Mouse (Mus musculus): ENCODE results near the gene Sestd1. TPM values are rescaled to one million over a fixed set of nuclear protein-coding genes. Genes with fewer than 3 reads are reported as not detected.

Gene Sestd1
- polyA plus RNA-seq, 1 experiment from 2014 or later, result 52.2 TPM

DNA sequence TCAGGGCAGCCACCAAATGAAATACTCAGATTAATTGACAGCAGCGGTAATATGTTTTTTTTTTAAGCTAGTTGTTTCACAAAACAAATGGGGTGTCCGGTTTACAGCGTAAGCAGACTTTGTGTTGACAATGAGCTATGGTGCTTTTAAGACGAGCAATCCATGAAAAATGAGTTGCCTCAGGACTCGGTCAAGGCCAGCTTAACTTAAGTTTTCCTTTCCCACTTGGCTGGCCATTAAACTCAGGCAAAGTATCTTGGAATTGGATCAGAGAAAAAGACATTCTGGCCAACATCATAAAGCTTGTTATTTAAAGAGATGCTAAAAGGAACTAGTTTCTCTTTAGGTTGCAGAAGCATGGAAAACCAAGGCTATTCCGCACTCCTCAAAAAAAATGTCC lies 136.9 kb downstream of the Sestd1 start:
- no peak overlapping the region for H3K9ac ChIP-seq (replicated peaks; ENCODE audit: low read length)
- ATAC-seq (ENCODE audit: low FRiP score, low TSS enrichment), result no peak
- H3K9me3 ChIP-seq (ENCODE audit: control insufficient read depth, low read length), result no peaks in the 10 kb centered on the region
- H3K4me3 ChIP-seq (replicated peaks; ENCODE audit: low read depth, low read length), result no peak overlapping the region
- no peak overlapping the region for H3K27ac ChIP-seq (replicated peaks; ENCODE audit: low read depth, low read length)
- H3K36me3 ChIP-seq (ENCODE audit: control insufficient read depth, insufficient read depth, low read length), result no peaks in the 10 kb centered on the region
- no peak for DNase-seq
- no peaks in the 10 kb centered on the region for H3K27me3 ChIP-seq (ENCODE audit: control insufficient read depth, insufficient read depth, low read length)
- no peak overlapping the region for H3K4me2 ChIP-seq (ENCODE audit: low read length)
- WGBS, result 81% methylated on average over 6 of the region's 6 CpGs
- H3K4me1 ChIP-seq (ENCODE audit: control insufficient read depth, insufficient read depth, low read length), result peaks cover 4% of the 10 kb centered on the region

DNA sequence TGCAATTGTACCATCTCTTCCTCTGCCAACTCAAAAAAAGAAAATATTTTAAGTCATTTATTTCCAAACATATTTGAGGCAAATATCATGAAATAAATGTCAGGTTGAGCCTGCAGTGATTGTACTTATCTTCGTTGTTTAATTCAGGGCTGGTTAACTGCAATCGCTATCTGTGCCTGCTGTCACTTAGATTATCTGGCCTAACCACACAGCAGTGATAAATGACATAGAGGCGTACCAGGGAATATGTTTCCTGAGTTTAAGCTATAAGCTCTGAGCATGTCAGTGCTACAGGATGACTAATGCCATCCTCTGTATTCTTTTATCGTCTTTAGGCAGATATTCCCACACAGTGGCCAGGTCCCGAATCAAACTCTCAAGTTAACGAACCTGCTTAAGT lies 141.5 kb downstream of the Sestd1 start:
- Histone ChIP-seq H3K4me2 (ENCODE audit: low read length) (no peak overlapping the region), H3K27ac (replicated peaks; ENCODE audit: low read depth, low read length) (no peak overlapping the region), H3K4me3 (replicated peaks; ENCODE audit: low read depth, low read length) (no peak overlapping the region), H3K4me1 (ENCODE audit: control insufficient read depth, insufficient read depth, low read length) (no peaks in the 10 kb centered on the region), H3K9ac (replicated peaks; ENCODE audit: low read length) (no peak overlapping the region), H3K36me3 (ENCODE audit: control insufficient read depth, insufficient read depth, low read length) (no peaks in the 10 kb centered on the region), H3K27me3 (ENCODE audit: control insufficient read depth, insufficient read depth, low read length) (no peaks in the 10 kb centered on the region), H3K9me3 (ENCODE audit: control insufficient read depth, low read length) (no peaks in the 10 kb centered on the region)
- DNase-seq, result no peak
- 93% methylated on average over 6 of the region's 6 CpGs for WGBS
- ATAC-seq (ENCODE audit: low FRiP score, low TSS enrichment), result no peak

DNA sequence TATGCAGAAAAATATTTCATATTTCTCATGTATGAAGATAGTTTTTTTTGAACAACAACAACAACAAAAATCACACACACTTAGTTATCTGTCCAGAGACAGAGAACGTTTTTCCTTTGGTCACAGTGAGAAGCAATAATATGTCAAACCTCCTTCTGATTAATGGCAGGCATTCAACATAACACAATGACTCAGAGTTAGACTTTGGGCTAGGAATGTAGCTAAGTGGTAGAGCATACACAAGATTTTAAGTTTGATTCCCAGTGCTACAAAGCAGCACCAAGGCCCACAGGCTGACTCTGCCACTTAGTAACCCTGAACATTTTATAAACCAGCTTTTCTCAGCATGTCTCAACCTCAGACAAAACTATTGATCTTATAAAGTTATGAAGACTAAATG lies 145.5 kb downstream of the Sestd1 start:
- Histone ChIP-seq H3K36me3 (ENCODE audit: control insufficient read depth, insufficient read depth, low read length) (no peaks in the 10 kb centered on the region), H3K4me2 (ENCODE audit: low read length) (no peak overlapping the region), H3K9me3 (ENCODE audit: control insufficient read depth, low read length) (no peaks in the 10 kb centered on the region), H3K4me3 (replicated peaks; ENCODE audit: low read depth, low read length) (no peak overlapping the region), H3K4me1 (ENCODE audit: control insufficient read depth, insufficient read depth, low read length) (no peaks in the 10 kb centered on the region), H3K9ac (replicated peaks; ENCODE audit: low read length) (no peak overlapping the region), H3K27me3 (ENCODE audit: control insufficient read depth, insufficient read depth, low read length) (no peaks in the 10 kb centered on the region), H3K27ac (replicated peaks; ENCODE audit: low read depth, low read length) (no peak overlapping the region)
- 83% methylated on average over 1 of the region's 1 CpGs for WGBS
- DNase-seq, result no peak
- no peak for ATAC-seq (ENCODE audit: low FRiP score, low TSS enrichment)

DNA sequence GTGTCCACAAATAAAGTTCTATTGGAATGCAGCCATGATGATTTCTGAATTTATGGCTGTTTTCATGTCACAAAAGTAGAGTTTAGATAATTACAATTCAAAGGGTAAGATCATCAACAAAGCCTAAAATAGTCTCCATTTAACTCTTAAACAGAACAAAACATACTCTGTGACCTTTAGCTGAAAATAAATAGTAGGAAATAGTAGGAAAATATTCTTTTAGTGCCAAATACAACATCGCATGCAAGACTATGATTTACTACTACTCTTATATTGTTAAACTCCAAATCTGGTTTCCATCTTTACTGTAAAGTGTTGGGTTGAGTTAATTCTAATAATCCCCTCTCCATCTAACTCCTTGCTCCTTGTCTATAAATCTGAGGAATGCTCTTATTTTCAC lies 147.0 kb downstream of the Sestd1 start:
- Histone ChIP-seq H3K9ac (replicated peaks; ENCODE audit: low read length) (no peak overlapping the region), H3K27ac (replicated peaks; ENCODE audit: low read depth, low read length) (no peak overlapping the region), H3K4me3 (replicated peaks; ENCODE audit: low read depth, low read length) (no peak overlapping the region), H3K4me1 (ENCODE audit: control insufficient read depth, insufficient read depth, low read length) (no peaks in the 10 kb centered on the region), H3K27me3 (ENCODE audit: control insufficient read depth, insufficient read depth, low read length) (no peaks in the 10 kb centered on the region), H3K36me3 (ENCODE audit: control insufficient read depth, insufficient read depth, low read length) (no peaks in the 10 kb centered on the region), H3K4me2 (ENCODE audit: low read length) (no peak overlapping the region), H3K9me3 (ENCODE audit: control insufficient read depth, low read length) (no peaks in the 10 kb centered on the region)
- WGBS, result 98% methylated on average over 1 of the region's 1 CpGs
- DNase-seq, result no peak
- no peak for ATAC-seq (ENCODE audit: low FRiP score, low TSS enrichment)

Other genes with a start within 250 kb of the Sestd1 start
- 4.9 and 6.9 TPM in 2 replicates for gene Ccdc141, start 110.0 kb downstream of the Sestd1 start, polyA plus RNA-seq (2014; fragmentation: Nextera tagmentation; extraction: Ambion mirVana)